Mouse (Mus musculus) pancreas, adult 10 weeks (tissue): ENCODE results near the gene Btbd35f11. TPM values are rescaled to one million over a fixed set of nuclear protein-coding genes. Genes with fewer than 3 reads are reported as not detected.

Experiments
- polyA plus RNA-seq: library from polyadenylated mRNA; stranded (reverse); fragments of 350-450 nt; fragmentation: Illumina TruSeq; extraction: RNeasy Lipid Tissue Mini Kit (QIAGEN cat#74804); gene quantifications from one replicate; pipeline ENCODE4 v1.2.3, GENCODE M21; 2015; ENCODE audit warnings: low read depth, low replicate concordance; ENCODE audit not compliant: insufficient read depth

Btbd35f11 gene
- polyA plus RNA-seq, result not detected

GRCm38 (mm10) chrX:3443590-3443989 is at the start of gene Btbd35f11:
Gene Btbd35f11, minus strand, starts transcription at chrX:3443690.

Other genes with a start within 250 kb of the Btbd35f11 start
- gene Btbd35f24, start 247.9 kb downstream of the Btbd35f11 start, polyA plus RNA-seq, result not detected